Mouse (Mus musculus) gastrocnemius, adult 2 months (tissue): ENCODE results near the gene Ube2d3. TPM values are rescaled to one million over a fixed set of nuclear protein-coding genes. Genes with fewer than 3 reads are reported as not detected.

Source experiments
- DNase-seq: peaks from one replicate; pipeline ENCODE4 v3.0.0; 2022
- H3K27ac ChIP-seq: fragments of 200-600 bp; 2 replicates; pipeline ENCODE4 v1.8.1; 2022; ENCODE audit warnings: mild to moderate bottlenecking
- H3K4me3 ChIP-seq: fragments of 200-600 bp; 2 replicates; pipeline ENCODE4 v1.8.1; 2022; ENCODE audit warnings: mild to moderate bottlenecking, moderate library complexity
- CTCF ChIP-seq: fragments of 200-600 bp; IDR thresholded peaks from 2 replicates; pipeline ENCODE4 v1.8.1; 2022; ENCODE audit warnings: antibody characterized with exemption, mild to moderate bottlenecking, moderate library complexity
- intact Hi-C: fragments of 180-260 bp; cut with DNase I; formaldehyde crosslinking; loops from one replicate; pipeline ENCODE4 v1.15.1; 2025
- total RNA-seq, 2 experiments: library from RNA; stranded (reverse); gene quantifications; 2 replicates each; pipeline ENCODE4 v1.2.3; 2021

Ube2d3 gene
- total RNA-seq, 2 experiments from 2014 or later, result 327 TPM

DNA sequence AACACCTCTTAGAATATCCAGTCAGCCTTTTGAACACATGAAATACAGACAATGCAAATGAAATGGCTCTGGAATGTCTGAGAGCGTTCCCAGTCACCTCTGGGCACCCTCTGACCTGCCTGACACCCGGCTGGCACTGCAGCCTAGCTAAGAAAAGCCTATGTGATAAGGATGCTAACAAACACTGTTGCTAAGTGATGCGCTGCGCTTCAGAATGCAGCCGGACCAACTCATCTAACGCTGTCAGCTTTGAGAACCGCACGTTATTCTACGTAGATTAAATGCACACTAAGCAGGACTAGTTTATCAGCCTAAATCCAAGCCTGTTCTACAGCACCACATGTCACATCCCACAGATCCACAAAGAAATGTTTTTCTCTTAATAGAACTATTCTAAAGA is 26.1 kb upstream of the Ube2d3 start:
- no peak for DNase-seq
- intact Hi-C loops, result no loop called here
- no peak overlapping the region for H3K4me3 ChIP-seq
- no peak for TF ChIP-seq CTCF
- H3K27ac ChIP-seq, result no peak overlapping the region

DNA sequence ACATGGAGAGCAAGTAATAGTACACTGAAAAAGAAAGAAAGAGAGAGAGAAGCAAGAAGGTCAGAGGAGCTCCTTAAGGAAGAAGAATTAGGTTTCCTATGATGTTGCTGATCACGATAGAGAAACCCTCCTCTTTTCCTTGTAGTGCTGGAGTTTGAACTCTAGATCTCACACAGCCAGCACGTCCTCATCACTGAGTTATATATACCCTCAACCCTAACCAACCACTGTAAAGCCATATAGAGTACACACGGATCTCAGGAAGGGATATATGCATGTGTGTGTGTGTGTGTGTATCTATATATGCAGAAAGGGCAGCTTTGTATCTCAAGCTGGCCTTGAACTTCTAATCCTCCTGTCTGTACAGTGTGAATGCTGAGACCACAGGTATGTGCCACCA is 20.7 kb upstream of the Ube2d3 start:
- intact Hi-C loops, result no loop called here
- TF ChIP-seq CTCF, result no peak
- H3K4me3 ChIP-seq, result no peak overlapping the region
- DNase-seq, result no peak
- no peak overlapping the region for H3K27ac ChIP-seq

DNA sequence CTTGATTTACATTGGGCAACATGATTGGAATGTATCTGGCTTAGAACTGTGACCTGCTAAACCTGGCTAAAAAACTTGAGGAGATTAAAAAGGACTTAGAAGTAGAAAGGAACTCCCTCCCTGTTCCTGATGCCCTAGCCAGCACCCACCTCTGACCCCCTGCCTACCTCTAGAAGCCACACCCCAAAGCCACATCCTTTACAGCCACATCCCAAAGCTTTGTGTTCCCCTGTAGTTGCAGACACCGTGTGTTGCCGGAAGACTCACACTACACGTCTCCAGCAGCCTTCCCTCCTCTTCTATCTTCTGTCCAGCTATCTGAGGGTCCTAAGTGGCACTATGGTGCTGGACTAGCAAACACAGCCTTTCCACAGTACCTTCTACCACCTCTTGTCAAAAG is 20.1 kb upstream of the Ube2d3 start:
- Histone ChIP-seq H3K27ac (no peak overlapping the region), H3K4me3 (no peak overlapping the region)
- DNase-seq, result no peak
- no peak for TF ChIP-seq CTCF
- intact Hi-C loops, result no loop called here

DNA sequence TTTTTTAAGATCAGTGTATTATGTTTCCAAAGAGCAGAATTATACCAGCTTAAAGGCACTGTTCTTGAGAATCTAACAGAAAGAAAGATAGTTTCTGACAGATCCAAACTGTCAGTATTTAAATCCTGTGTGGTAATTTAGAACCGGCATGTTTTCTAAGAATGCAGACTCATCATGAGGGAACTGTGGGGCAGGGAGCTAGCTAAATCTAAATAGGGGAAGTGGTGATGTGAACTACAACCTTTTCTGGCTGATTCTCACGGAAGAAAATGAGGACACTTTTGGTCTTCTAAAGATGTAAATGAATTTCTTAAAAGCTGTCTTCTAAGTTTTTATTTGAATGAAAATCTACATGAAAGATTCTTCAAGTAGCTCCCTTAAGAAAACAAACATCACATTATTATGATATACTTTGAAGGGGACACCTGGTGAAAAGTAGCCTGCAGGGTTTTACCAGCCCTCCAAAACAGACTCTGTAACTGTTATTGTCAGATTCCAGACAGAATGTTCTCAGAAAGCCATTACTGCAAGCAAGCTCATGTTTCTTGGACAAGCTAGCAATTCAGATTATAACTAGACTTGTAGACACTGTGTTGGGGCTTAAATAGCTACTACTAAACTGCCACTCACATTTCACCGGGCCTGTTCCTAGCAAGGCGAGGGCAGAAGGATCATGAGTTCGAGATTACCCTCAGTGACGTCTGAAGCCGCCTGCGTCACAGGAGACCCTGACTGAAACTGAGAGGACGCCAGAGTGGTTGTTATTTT is 17.2 kb upstream of the Ube2d3 start:
- Histone ChIP-seq H3K27ac (peak overlapping the region; percentile 99), H3K4me3 (no peak overlapping the region)
- TF ChIP-seq CTCF, result no peak
- no peak for DNase-seq
- intact Hi-C loops, result loop anchor here (5.0 to 10.0 kb wide), 2 partner anchors 87 to 274 kb away; partner anchors contain the start of gene Nfkb1

DNA sequence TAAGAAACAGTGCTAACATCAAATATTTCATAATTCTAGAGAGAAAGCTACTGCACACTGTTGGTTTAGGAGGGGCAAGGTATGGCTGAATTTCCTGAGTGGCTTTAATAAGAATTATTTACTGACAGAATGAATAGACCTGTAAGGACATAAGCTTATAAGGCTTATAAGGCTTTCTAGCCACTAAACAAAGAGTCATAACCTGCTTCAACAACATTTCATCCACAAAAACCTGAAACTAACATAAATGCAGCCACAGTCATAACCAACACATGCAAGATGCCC is 16.7 kb upstream of the Ube2d3 start:
- TF ChIP-seq CTCF, result no peak
- no peak overlapping the region for H3K4me3 ChIP-seq
- peak overlapping the region; percentile 99 for H3K27ac ChIP-seq
- no peak for DNase-seq
- intact Hi-C loops, result loop anchor here (5.0 to 10.0 kb wide), 2 partner anchors 86 to 274 kb away; partner anchors contain the start of gene Nfkb1

DNA sequence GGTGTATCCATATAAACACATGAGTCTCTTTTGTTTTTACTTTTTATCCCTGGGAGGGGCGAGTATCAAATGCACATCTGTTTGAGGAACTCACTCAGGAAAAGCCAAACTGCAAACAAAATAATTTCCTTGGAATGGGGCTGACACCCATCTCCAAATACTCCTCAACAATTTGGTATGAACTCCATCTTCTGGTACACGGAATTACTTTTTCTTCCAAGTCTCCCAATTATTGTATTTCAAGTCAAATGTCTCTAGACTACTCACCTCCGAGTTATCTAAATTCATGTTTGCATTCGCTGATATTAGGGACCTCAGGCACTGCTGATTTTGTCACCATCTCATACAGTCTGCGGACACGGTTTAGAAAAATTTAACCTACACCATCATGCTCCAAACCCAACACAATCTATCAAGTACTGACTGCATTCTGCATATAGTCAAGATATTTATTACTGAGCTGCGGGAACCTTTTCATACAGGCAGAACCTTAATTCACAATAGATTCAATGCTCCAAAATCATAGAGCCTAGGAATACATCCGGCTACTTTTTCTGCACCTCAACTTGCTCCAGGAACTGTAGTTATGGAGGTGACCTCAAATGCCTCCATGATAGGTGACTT is 15.6 kb upstream of the Ube2d3 start:
- no peak for TF ChIP-seq CTCF
- DNase-seq, result no peak
- Histone ChIP-seq H3K27ac (peak overlapping the region; percentile 99), H3K4me3 (peak overlapping the region; percentile 84)
- intact Hi-C loops, result loop anchor here (5.0 to 10.0 kb wide), 2 partner anchors 85 to 272 kb away; partner anchors contain the start of gene Nfkb1

DNA sequence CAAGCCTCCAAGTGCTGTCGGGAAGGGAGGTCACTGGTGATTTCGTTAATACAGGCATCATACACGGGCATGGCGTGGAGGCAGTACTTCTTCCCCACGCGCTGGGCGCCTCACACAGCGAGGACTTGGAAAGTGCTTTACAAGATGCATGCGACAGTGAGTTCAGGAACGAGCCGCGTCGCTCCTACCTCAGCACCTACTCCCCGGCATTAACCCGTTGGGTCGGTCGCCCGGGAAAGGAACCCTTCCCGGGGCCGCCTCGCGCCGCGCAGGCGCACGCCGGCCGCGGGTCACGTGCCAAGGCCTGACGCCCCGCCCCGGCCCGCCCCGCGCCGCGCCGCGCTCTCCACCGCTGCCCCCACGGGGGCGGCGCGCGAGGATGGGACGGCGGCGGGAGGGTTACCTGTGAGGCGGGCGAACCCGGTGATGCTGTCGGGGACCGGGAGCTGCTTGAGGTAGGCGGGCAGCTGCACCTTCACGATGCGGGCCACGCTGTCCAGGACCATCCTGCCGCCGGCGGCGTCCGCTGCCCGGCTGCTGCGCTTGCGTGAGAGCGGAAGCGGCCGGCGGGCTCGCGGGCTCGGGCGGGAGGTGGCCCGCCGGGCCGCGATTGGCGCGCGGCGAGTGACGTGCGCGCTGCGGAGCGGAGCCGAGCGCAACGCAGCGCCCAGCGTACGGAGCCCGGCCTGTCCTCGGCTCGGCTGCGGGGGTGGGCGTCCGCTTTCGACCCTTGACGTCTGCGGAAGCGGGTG is 14.9 kb upstream of the Ube2d3 start:
- Histone ChIP-seq H3K4me3 (peak overlapping the region; percentile 84), H3K27ac (peak overlapping the region; percentile 99)
- intact Hi-C loops, result loop anchor here (1.0 to 10.0 kb wide), 3 partner anchors 15 to 272 kb away; partner anchors contain the start of genes Nfkb1 and Ube2d3
- TF ChIP-seq CTCF, result no peak
- peak; percentile 93 for DNase-seq

DNA sequence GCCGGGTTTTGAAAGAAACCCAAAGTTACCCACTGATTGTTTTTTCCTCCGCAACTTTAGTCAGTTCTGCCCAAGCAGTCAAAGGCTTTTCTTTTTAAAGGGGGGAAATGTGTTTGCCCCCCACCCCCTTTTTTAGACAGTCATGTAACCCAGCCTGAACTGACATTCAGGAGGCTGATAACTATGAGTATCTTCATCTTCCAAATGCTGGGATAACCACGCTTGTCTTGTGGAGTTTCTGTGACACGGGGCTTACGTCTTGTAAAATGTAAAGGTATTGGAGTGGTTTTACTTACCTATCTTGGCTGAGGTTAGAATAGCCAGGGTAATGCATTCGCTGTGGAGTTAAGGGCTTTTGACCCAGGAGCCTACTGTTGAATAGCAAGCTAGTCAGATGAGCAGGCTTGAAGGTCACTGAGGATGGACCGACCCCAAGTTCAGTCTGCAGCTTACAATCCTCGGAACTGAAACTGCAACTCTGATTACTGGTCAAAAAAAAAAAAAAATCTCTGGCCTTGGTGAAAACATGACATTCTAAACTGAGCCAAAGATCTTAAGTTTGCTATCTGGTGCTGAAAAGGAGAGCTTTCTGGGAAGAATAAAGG is 14.2 kb upstream of the Ube2d3 start, which contains the start of gene Cisd2:
Gene Cisd2, minus strand, starts transcription at position 318 of the 605 bp plus-strand sequence.
- Histone ChIP-seq H3K4me3 (peak within 1 kb of the TSS; percentile 84), H3K27ac (peak within 1 kb of the TSS; percentile 99)
- TF ChIP-seq CTCF, result no peak
- intact Hi-C loops, result loop anchor here (1.0 to 10.0 kb wide), 3 partner anchors 15 to 271 kb away; partner anchors contain the start of genes Nfkb1 and Ube2d3
- DNase-seq, result no peak

DNA sequence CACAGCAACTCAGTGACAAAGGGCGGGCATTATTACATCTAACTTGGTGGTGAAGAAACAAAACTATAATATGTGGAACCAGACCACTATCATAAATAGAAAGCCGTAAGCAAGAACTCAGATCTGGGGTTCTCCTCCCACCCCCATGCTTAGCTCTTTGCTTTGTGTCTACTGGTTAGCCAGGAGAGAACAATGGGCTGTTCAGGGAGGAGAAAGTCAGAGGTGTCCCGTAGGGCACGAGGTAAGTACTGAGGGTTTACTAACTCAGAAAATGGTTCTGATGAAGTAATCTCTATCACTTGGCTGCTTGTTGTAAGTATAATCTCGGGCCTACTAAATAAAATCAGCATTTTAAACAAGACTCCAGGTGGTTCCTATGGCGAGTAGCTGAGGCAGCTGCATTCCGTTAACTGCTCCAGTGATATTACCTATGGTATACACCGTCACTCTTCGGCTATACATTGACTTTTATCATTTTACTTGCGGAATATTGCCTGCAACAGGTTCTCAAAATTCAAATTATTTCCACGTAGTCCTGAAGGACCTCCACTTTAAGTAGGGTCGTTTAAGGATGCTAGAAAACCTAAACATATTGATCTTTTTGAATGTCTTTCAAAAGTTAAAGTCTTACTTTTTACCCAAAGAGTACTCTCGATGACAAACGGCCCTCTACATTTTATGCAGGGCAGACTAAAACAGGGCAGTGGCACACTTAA is 890 bp upstream of the Ube2d3 start:
- intact Hi-C loops, result loop anchor here (5.0 kb wide), 2 partner anchors 65 to 80 kb away; no protein-coding TSS in a partner anchor
- no peak for DNase-seq
- TF ChIP-seq CTCF, result no peak
- Histone ChIP-seq H3K27ac (peak overlapping the region; percentile 99), H3K4me3 (peak overlapping the region; percentile 97)

DNA sequence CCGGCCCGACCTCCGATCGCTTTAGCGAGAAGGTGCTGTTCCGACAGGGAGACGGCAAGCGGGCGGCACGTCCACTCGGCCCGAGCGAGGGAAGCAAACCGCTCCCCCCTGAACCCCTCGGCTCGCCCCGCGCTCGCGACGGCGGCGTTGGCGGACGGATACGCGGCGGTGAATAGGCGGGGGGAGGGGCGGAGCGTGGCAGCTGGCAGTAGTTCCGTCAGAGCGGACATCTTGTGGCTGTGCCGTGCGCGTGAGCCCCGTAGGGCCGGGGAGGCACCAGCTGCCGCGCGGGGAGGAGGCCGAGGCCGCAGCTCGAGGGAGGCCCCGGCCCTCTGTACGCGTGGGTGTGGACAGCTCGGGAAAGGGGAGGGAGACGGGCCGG is 573 bp downstream of the Ube2d3 start:
- Histone ChIP-seq H3K4me3 (peak overlapping the region; percentile 97), H3K27ac (peak overlapping the region; percentile 99)
- DNase-seq, result peak; percentile 96
- no peak for TF ChIP-seq CTCF
- intact Hi-C loops, result loop anchor here (1.0 to 5.0 kb wide), 3 partner anchors 15 to 79 kb away; partner anchors contain the start of gene Cisd2

DNA sequence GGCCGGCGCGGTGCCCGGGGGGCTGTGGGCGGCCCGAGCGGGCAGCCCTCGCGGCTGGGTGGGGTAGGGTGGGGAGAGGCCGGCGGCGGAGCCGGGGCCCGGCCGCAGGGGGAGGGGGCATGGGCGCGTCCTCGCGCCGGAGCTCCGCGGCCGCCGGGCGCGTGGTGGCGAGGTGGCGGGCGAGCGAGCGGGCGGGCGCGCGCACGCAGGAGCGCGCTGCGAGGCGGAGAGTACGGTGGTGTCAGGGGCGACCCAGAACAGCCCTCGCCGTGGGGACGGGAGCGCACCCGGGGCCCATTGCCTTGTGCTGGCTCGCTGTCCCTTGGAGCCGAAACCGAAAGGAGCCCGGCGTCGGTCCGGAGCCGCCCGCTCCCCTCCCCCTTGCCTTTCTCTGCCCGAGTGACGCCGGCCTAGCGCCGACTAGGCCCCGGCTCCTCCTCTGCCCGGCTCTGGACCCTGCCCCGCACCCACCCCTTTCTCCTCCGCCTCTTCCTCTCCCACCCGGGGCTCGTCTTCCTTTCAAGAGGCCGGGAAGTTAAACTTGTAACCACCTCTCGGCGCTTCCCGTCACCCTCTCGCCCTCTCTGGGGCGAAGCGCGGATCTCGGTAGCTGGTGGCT is 1.1 kb downstream of the Ube2d3 start:
- no peak for TF ChIP-seq CTCF
- peak; percentile 90 for DNase-seq
- intact Hi-C loops, result loop anchor here (1.0 to 5.0 kb wide), 3 partner anchors 16 to 78 kb away; partner anchors contain the start of gene Cisd2
- Histone ChIP-seq H3K27ac (peak overlapping the region; percentile 99), H3K4me3 (peak overlapping the region; percentile 97)
